Mouse (Mus musculus) MEL (cell line): ENCODE measurements around the gene Ssh2. TPM values are rescaled to one million over a fixed set of nuclear protein-coding genes. Genes with fewer than 3 reads are reported as not detected.

Experiments used
- DNase-seq: peaks from one replicate; pipeline ENCODE4 v3.0.0; 2011; ENCODE audit warnings: low read depth, low spot score
- H3K27ac ChIP-seq: 2 replicates; pipeline ENCODE4 v1.5.1; 2012; ENCODE audit warnings: low read depth, mild to moderate bottlenecking, control low read depth, low read length, moderate library complexity; ENCODE audit not compliant: control insufficient read depth
- H3K27me3 ChIP-seq, 2 experiments: fragments of 150-350 bp in 1 of 2; sonication (generic) in 1 of 2; 2 replicates each; pipeline ENCODE4 v1.6.1; 2012; ENCODE audit warnings: low read length in 2 of 2, mild to moderate bottlenecking in 2 of 2, improper control_type of control experiment in 1 of 2, moderate library complexity in 1 of 2; ENCODE audit not compliant: insufficient read depth in 2 of 2, control insufficient read depth in 1 of 2
- H3K36me3 ChIP-seq, 2 experiments: 2 replicates each; pipeline ENCODE4 v1.6.1; 2012 to 2014; ENCODE audit warnings: low read length in 2 of 2, improper control_type of control experiment in 1 of 2, inconsistent platforms in 1 of 2, mild to moderate bottlenecking in 1 of 2; ENCODE audit not compliant: insufficient read depth in 2 of 2, control insufficient read depth in 1 of 2
- H3K4me1 ChIP-seq, 2 experiments: fragments of 150-350 bp in 1 of 2; sonication (generic) in 1 of 2; 2 replicates each; pipeline ENCODE4 v1.6.1; 2012; ENCODE audit warnings: low read length in 2 of 2, improper control_type of control experiment in 1 of 2, mild to moderate bottlenecking in 1 of 2; ENCODE audit not compliant: insufficient read depth in 2 of 2, control insufficient read depth in 1 of 2
- H3K4me3 ChIP-seq, 2 experiments: fragments of 150-350 bp in 1 of 2; sonication (generic) in 1 of 2; 2 replicates each; pipeline ENCODE4 v1.5.1; 2012; ENCODE audit warnings: low read depth in 2 of 2, low read length in 2 of 2, mild to moderate bottlenecking in 2 of 2, moderate library complexity in 2 of 2, control low read depth in 1 of 2, improper control_type of control experiment in 1 of 2; ENCODE audit not compliant: control insufficient read depth in 1 of 2, insufficient read depth in 1 of 2
- H3K79me2 ChIP-seq: 2 replicates; pipeline ENCODE4 v1.6.1; 2012; ENCODE audit warnings: mild to moderate bottlenecking, low read length, moderate library complexity; ENCODE audit not compliant: control insufficient read depth, poor library complexity, insufficient read depth
- H3K9ac ChIP-seq: 2 replicates; pipeline ENCODE4 v1.6.1; 2012; ENCODE audit warnings: low read depth, mild to moderate bottlenecking, control low read depth, low read length, moderate library complexity; ENCODE audit not compliant: control insufficient read depth, poor library complexity, severe bottlenecking
- H3K9me3 ChIP-seq: fragments of 150-350 bp; sonication (generic); replicated peaks from 2 replicates; pipeline ENCODE4 v1.6.1; 2012; ENCODE audit warnings: mild to moderate bottlenecking, low read length, improper control_type of control experiment, moderate library complexity; ENCODE audit not compliant: insufficient read depth
- BHLHE40 ChIP-seq: IDR thresholded peaks from 2 replicates; pipeline ENCODE4 v1.6.1; 2012; ENCODE audit warnings: low read depth, mild to moderate bottlenecking, inconsistent platforms, low read length, improper control_type of control experiment, borderline replicate concordance
- CHD1 ChIP-seq: IDR thresholded peaks from 2 replicates; pipeline ENCODE4 v1.6.1; 2012; ENCODE audit warnings: low read depth, mild to moderate bottlenecking, inconsistent platforms, low read length, improper control_type of control experiment
- CTCF ChIP-seq, 3 experiments: IDR thresholded peaks in 2 of 3; conservative IDR thresholded peaks in 1 of 3; 2 replicates each; pipeline ENCODE4 v1.5.1; 2011 to 2012; ENCODE audit warnings: low read length in 3 of 3, low read depth in 2 of 3, mild to moderate bottlenecking in 2 of 3, improper control_type of control experiment in 1 of 3, inconsistent platforms in 1 of 3, mixed read lengths in 1 of 3, moderate library complexity in 1 of 3; ENCODE audit not compliant: control insufficient read depth in 1 of 3, insufficient read depth in 1 of 3, poor library complexity in 1 of 3, severe bottlenecking in 1 of 3
- ELF1 ChIP-seq: IDR thresholded peaks from 2 replicates; pipeline ENCODE4 v1.6.1; 2014; ENCODE audit warnings: low read depth, mild to moderate bottlenecking, inconsistent platforms, low read length, improper control_type of control experiment, moderate library complexity
- HCFC1 ChIP-seq: IDR thresholded peaks from 2 replicates; pipeline ENCODE4 v1.6.1; 2012; ENCODE audit warnings: low read depth, mild to moderate bottlenecking, inconsistent platforms, low read length, improper control_type of control experiment, moderate library complexity
- JUND ChIP-seq: IDR thresholded peaks from 2 replicates; pipeline ENCODE4 v1.6.1; 2011; ENCODE audit warnings: low read depth, mild to moderate bottlenecking, improper control_type of control experiment, low read length
- KAT2A ChIP-seq: conservative IDR thresholded peaks from 2 replicates; pipeline ENCODE4 v1.6.1; 2012; ENCODE audit warnings: low read depth, low read length, improper control_type of control experiment, inconsistent platforms
- MAFK ChIP-seq: IDR thresholded peaks from 2 replicates; pipeline ENCODE4 v1.6.1; 2011; ENCODE audit warnings: low read depth, mild to moderate bottlenecking, low read length, improper control_type of control experiment, borderline replicate concordance
- MAX ChIP-seq: IDR thresholded peaks from 2 replicates; pipeline ENCODE4 v1.6.1; 2011; ENCODE audit warnings: low read length, improper control_type of control experiment
- MAZ ChIP-seq: IDR thresholded peaks from 2 replicates; pipeline ENCODE4 v1.6.1; 2012; ENCODE audit warnings: low read depth, mild to moderate bottlenecking, inconsistent platforms, low read length, improper control_type of control experiment
- MEF2A ChIP-seq: IDR thresholded peaks from 2 replicates; pipeline ENCODE4 v1.6.1; 2014; ENCODE audit warnings: low read depth, mild to moderate bottlenecking, inconsistent platforms, low read length, improper control_type of control experiment; ENCODE audit not compliant: poor library complexity, insufficient replicate concordance, severe bottlenecking; ENCODE audit errors: extremely low read depth
- MYC ChIP-seq: IDR thresholded peaks from 2 replicates; pipeline ENCODE4 v1.6.1; 2011; ENCODE audit warnings: low read depth, mild to moderate bottlenecking, low read length, improper control_type of control experiment, moderate library complexity
- NELFE ChIP-seq: IDR thresholded peaks from 2 replicates; pipeline ENCODE4 v1.6.1; 2011; ENCODE audit warnings: low read depth, low read length, improper control_type of control experiment
- POLR2A ChIP-seq, 2 experiments: IDR thresholded peaks; 2 replicates each; pipeline ENCODE4 v1.6.1; 2011 to 2012; ENCODE audit warnings: low read length in 2 of 2, mild to moderate bottlenecking in 2 of 2, control low read depth in 1 of 2, improper control_type of control experiment in 1 of 2, low read depth in 1 of 2, moderate library complexity in 1 of 2; ENCODE audit not compliant: control insufficient read depth in 1 of 2, insufficient read depth in 1 of 2, poor library complexity in 1 of 2
- RCOR1 ChIP-seq: IDR thresholded peaks from 2 replicates; pipeline ENCODE4 v1.6.1; 2012; ENCODE audit warnings: low read depth, mild to moderate bottlenecking, inconsistent platforms, low read length, improper control_type of control experiment
- TBP ChIP-seq: IDR thresholded peaks from 2 replicates; pipeline ENCODE4 v1.8.0; 2011; ENCODE audit warnings: low read depth, low read length, improper control_type of control experiment
- TCF12 ChIP-seq: IDR thresholded peaks from 2 replicates; pipeline ENCODE4 v1.6.1; 2014; ENCODE audit warnings: low read depth, mild to moderate bottlenecking, inconsistent platforms, low read length, improper control_type of control experiment, moderate library complexity
- ZMIZ1 ChIP-seq: IDR thresholded peaks from 2 replicates; pipeline ENCODE4 v1.6.1; 2012; ENCODE audit warnings: low read depth, mild to moderate bottlenecking, inconsistent platforms, low read length, improper control_type of control experiment, moderate library complexity
- polyA plus RNA-seq, 2 experiments: library from polyadenylated mRNA; stranded (reverse) in 1 of 2; unstranded in 1 of 2; fragments of >175 nt in 1 of 2; fragments of >200 nt in 1 of 2; gene quantifications; 2 replicates each; pipeline versions ENCODE4 v1.2.1 to v1.2.4; 2012; ENCODE audit warnings: low replicate concordance in 2 of 2, low read depth in 1 of 2; ENCODE audit not compliant: insufficient read length in 2 of 2, insufficient read depth in 1 of 2, missing spikeins in 1 of 2
- total RNA-seq: library from RNA; depleted of rRNA; stranded (reverse); fragments of 300-350 nt; gene quantifications from 2 replicates; pipeline ENCODE4 v1.2.3, GENCODE M21; 2012

Gene Ssh2
- total and polyA plus RNA-seq, 3 experiments, result 6.3 to 29.2 (median 16.5) TPM

- 0 out of 2 replicates have a peak, but pooled peaks have one; percentile 12 for TF ChIP-seq RCOR1
- no peak for TF ChIP-seq MYC
- no peak for TF ChIP-seq CHD1
- TF ChIP-seq NELFE, result peak; percentile 83
- peak; percentile 66 to 72 for TF ChIP-seq POLR2A (IDR thresholded peaks at IDR 0.05; ENCODE audit: control insufficient read depth in 1 of 2, insufficient read depth in 1 of 2, low read depth in 1 of 2, low read length in 2 of 2, poor library complexity in 1 of 2)
- peak; percentile 66 for TF ChIP-seq TCF12
- TF ChIP-seq, all 39 proteins: peak for 22
Observed at GRCm38 (mm10) chr11:77215951-77216760, at the start of gene Ssh2 (continued).

- no peak overlapping the region for H3K4me3 ChIP-seq
- H3K36me3 ChIP-seq, result 0 out of 4 replicates have a peak, but pooled peaks cover 0 to 2% of the 10 kb centered on the region in 2 experiments
- TF ChIP-seq MEF2A (no peak), ZMIZ1 (no peak)
- no peak overlapping the region for H3K27ac ChIP-seq
- H3K4me1 ChIP-seq, result no peaks in the 10 kb centered on the region; a peak in 1 of 4 replicates
- H3K9me3 ChIP-seq, result no peaks in the 10 kb centered on the region
- no peaks in the 10 kb centered on the region for H3K79me2 ChIP-seq
- DNase-seq, result no peak
- no peak overlapping the region for H3K9ac ChIP-seq
- no peaks in the 10 kb centered on the region; a peak in 1 of 4 replicates for H3K27me3 ChIP-seq
Observed at GRCm38 (mm10) chr11:77173731-77174130, 42.4 kb upstream of the Ssh2 start.

GRCm38 (mm10) chr11:77174531-77174930 lies 41.6 kb upstream of the Ssh2 start:
- DNase-seq, result no peak
- H3K9me3 ChIP-seq, result no peaks in the 10 kb centered on the region
- H3K27ac ChIP-seq, result no peak overlapping the region
- no peaks in the 10 kb centered on the region for H3K79me2 ChIP-seq
- no peak overlapping the region for H3K4me3 ChIP-seq
- TF ChIP-seq HCFC1 (no peak), RCOR1 (no peak), CHD1 (no peak), KAT2A (no peak), JUND (no peak), MAX (no peak), CTCF (IDR thresholded peaks at IDR 0.05 in 2 of 3, conservative IDR thresholded peaks at IDR 0.05 in 1 of 3; ENCODE audit: control insufficient read depth in 1 of 3, insufficient read depth in 1 of 3, low read depth in 2 of 3, low read length in 3 of 3, poor library complexity in 1 of 3, severe bottlenecking in 1 of 3) (no peak), POLR2A (IDR thresholded peaks at IDR 0.05; ENCODE audit: control insufficient read depth in 1 of 2, insufficient read depth in 1 of 2, low read depth in 1 of 2, low read length in 2 of 2, poor library complexity in 1 of 2) (no peak), ELF1 (no peak), MAZ (no peak), BHLHE40 (no peak), TCF12 (no peak), MAFK (no peak), TBP (no peak), NELFE (no peak)
- H3K27me3 ChIP-seq, result no peaks in the 10 kb centered on the region; a peak in 1 of 4 replicates
- no peaks in the 10 kb centered on the region for H3K36me3 ChIP-seq
- no peak overlapping the region for H3K9ac ChIP-seq
- no peaks in the 10 kb centered on the region for H3K4me1 ChIP-seq
